Comparison of ENCODE assay signal across 24 mouse cellular contexts in genomic region chr3:153160683-153161082, GRCm38 (mm10).
"Had no signal": no experiment of that assay in that cellular context is flagged by ENCODE, and none has a peak within 500 bp of the region (broad histone marks: within the 10 kb centered on the region; RNA-seq: fewer than 3 reads in every experiment).

No protein-coding gene starts in this region.

- H3K4me3 ChIP-seq: heart, embryonic 10.5 days; heart, embryonic 13.5 days; heart, embryonic 15.5 days; hindbrain, embryonic 13.5 days; hindbrain, embryonic 15.5 days; limb, embryonic 13.5 days; limb, embryonic 15.5 days; liver, embryonic 12.5 days had no signal

- H3K36me3 ChIP-seq: heart, embryonic 10.5 days; heart, embryonic 13.5 days; heart, embryonic 15.5 days; hindbrain, embryonic 13.5 days; hindbrain, embryonic 15.5 days; limb, embryonic 13.5 days; limb, embryonic 15.5 days; liver, embryonic 12.5 days had no signal

- H3K27me3 ChIP-seq: heart, embryonic 13.5 days; heart, embryonic 15.5 days; hindbrain, embryonic 13.5 days; hindbrain, embryonic 15.5 days; limb, embryonic 13.5 days; limb, embryonic 15.5 days; liver, embryonic 12.5 days had no signal

- ATAC-seq: forebrain, postnatal 0 days; hindbrain, postnatal 0 days; intestine, embryonic 16.5 days; liver, embryonic 12.5 days had no signal

- H3K4me1 ChIP-seq: hindbrain, embryonic 13.5 days; limb, embryonic 13.5 days; limb, embryonic 15.5 days; liver, embryonic 12.5 days had no signal

- DNase-seq: forebrain, postnatal 0 days; gastrocnemius, postnatal 14 days; gastrocnemius, postnatal 36 days; heart, adult 18-20 months; heart, postnatal 14 days; heart, postnatal 36 days; kidney, adult 11 months; kidney, adult 2 months; kidney, postnatal 25 days; layer of hippocampus, adult 9-11 months; layer of hippocampus, postnatal 36 days; left cerebral cortex, postnatal 4 days had no signal

- H3K4me2 ChIP-seq: heart, embryonic 13.5 days; heart, embryonic 15.5 days; hindbrain, embryonic 13.5 days; hindbrain, embryonic 15.5 days; limb, embryonic 13.5 days; limb, embryonic 15.5 days; liver, embryonic 12.5 days had no signal

- H3K27ac ChIP-seq: heart, embryonic 10.5 days; heart, embryonic 13.5 days; heart, embryonic 15.5 days; hindbrain, embryonic 13.5 days; hindbrain, embryonic 15.5 days; hindbrain, postnatal 0 days; kidney, postnatal 0 days; limb, embryonic 13.5 days; limb, embryonic 15.5 days; liver, embryonic 12.5 days; liver, embryonic 14.5 days had no signal

- H3K9me3 ChIP-seq: heart, embryonic 10.5 days; heart, embryonic 13.5 days; heart, embryonic 15.5 days; hindbrain, embryonic 13.5 days; hindbrain, embryonic 15.5 days; limb, embryonic 13.5 days; limb, embryonic 15.5 days; liver, embryonic 12.5 days had no signal

- H3K9ac ChIP-seq: forebrain, postnatal 0 days; heart, embryonic 13.5 days; heart, embryonic 15.5 days; hindbrain, embryonic 13.5 days; hindbrain, embryonic 15.5 days; limb, embryonic 13.5 days; limb, embryonic 15.5 days; liver, embryonic 12.5 days; liver, embryonic 14.5 days had no signal
